Mouse (Mus musculus): ENCODE measurements around the gene Tymp.

Gene Tymp

GRCm38 (mm10) chr15:89373762-89374248, 3.0 kb downstream of the Tymp start, which contains the start of gene Sco2:
TSS of gene Sco2 (minus strand) at chr15:89373846.
- under 1% methylated on average over 42 of the region's 42 CpGs for WGBS

GRCm38 (mm10) chr15:89373027-89373761, 3.6 kb downstream of the Tymp start:
- WGBS, result under 1% methylated on average over 35 of the region's 35 CpGs

DNA sequence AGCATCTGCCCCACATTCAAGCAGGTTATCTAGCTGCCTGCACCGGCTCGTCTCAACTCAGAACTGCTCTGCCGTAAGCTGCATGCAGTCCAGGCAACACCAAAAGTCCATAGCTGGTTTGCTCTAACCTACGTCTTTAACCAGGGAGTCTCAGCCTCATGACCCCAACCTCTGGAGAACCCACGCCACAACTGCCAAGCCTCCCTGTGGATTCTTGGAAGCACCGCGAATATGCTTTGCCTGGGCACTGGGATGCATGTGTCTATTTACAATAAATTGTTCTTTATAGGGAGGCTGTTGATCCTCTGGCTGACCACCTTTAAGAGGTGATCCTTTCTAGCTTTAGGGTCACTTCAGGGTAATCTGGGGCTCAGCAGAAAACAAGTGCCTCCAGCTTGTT, 4.3 kb downstream of the Tymp start:
- WGBS, result 77% methylated on average over 7 of the region's 7 CpGs

- WGBS, result 83% methylated on average over 13 of the region's 13 CpGs
Measured at GRCm38 (mm10) chr15:89372068-89372467, 4.8 kb downstream of the Tymp start.

DNA sequence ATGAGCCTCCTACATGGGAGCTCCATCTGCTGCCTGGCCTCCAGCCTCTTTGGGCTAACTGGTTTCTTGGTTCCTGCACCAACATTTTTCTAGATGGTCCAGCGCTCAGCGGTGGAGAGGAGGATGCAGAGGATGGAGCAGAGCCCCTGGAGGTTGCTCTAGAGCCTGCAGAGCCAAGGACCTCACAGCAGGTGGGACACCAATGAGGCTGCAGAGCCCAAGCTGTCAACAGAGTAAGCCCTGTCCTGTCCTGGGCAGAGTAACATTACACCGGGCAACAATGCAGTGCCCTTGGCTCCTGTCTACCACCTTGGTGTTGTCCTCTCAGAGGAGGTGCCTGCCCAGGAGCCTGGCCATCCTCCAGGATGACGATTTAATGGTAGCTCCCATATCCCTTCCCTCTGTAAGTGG, 11.7 kb downstream of the Tymp start:
- 91% methylated on average over 4 of the region's 4 CpGs for WGBS

GRCm38 (mm10) chr15:89363051-89363450, 13.8 kb downstream of the Tymp start:
- 70% methylated on average over 7 of the region's 7 CpGs for WGBS

DNA sequence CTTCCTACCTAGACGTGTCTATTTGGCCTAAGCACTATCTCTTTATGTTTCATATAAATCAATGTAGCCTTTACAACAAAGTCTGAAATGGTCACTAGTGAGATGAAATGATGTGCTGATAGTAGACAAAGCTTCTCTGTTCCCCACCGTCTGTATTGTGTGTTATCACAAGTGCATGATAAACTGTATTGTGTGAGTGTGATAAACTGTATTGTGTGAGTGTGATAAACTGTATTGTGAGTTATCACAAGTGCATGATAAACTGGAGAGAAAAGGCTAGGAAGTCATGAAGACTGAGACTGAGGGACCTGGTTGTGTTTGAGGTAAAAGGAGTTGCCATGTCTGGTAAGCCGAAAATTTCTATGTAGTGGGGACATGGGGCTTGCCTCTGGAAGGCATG, 18.1 kb downstream of the Tymp start:
- WGBS, result 86% methylated on average over 3 of the region's 3 CpGs

GRCm38 (mm10) chr15:89356372-89356771, 20.5 kb downstream of the Tymp start:
- WGBS, result under 1% methylated on average over 15 of the region's 15 CpGs

GRCm38 (mm10) chr15:89355241-89356187, 21.3 kb downstream of the Tymp start, which contains the start of the genes Lmf2 and Ncaph2:
TSS of gene Lmf2 (minus strand) at chr15:89355659.
TSS of gene Ncaph2 (plus strand) at chr15:89355719.
- WGBS, result under 1% methylated on average over 64 of the region's 64 CpGs

DNA sequence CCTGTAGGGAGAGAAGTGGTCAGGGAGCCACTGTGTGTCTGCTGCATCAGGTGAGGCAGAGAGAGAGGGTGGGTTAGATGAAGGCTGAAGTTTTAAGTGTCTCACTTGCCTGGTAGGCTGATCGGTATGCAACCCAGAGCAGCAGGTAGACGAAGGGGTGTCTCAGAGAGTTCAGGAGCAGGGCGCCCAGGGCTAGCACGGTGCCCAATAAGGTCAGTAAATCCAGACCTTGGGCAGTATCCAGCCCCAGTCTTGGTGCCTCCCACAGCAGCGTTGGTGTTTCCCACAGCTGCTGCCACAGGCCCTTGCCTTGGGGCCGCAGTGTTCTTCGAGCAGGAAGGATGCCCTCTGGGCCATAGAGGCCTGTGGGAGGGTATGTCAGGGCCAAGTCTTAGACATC, 22.4 kb downstream of the Tymp start:
- 72% methylated on average over 7 of the region's 7 CpGs for WGBS

GRCm38 (mm10) chr15:89353837-89354236, 23.0 kb downstream of the Tymp start:
- WGBS, result 92% methylated on average over 16 of the region's 16 CpGs

DNA sequence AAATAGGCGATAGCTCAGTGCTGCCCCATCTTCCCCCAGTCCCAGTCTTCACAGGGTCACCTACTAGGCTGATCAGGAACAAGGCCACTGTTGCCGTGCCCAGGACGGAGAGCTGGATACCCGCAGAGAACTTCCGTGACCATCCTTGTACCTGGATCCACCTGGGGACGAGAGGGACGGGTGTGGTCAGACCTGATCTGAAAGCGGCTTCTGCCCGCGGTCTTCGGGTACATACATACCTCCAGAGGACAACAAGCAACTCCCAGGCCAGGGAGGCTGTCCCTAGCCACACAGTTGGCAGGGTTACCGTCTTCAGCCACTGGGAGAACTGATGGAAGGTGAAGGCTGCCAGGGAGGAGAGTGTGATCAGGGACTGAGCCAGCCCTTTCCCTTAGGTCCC, 24.0 kb downstream of the Tymp start:
- WGBS, result 96% methylated on average over 12 of the region's 12 CpGs

DNA sequence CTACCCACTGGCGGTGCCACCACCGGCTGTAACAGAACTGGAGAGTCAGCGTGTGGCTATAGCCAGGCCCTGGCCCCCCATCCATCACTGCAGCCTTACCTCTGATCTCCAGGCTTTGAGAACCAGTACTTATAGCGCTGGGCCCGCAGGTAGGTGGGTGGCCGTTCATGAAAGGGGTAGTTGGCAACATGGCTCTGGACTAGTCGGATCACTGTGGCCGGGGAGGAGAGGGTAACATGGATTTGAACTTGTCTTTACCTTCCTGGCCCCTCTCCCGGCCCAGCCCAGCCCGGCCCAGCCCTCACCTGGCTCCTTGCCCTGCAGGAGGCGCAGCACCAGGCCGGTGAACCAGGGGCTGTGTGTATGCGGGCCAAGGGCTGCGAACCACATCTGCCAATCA, 24.8 kb downstream of the Tymp start:
- WGBS, result 93% methylated on average over 14 of the region's 14 CpGs

DNA sequence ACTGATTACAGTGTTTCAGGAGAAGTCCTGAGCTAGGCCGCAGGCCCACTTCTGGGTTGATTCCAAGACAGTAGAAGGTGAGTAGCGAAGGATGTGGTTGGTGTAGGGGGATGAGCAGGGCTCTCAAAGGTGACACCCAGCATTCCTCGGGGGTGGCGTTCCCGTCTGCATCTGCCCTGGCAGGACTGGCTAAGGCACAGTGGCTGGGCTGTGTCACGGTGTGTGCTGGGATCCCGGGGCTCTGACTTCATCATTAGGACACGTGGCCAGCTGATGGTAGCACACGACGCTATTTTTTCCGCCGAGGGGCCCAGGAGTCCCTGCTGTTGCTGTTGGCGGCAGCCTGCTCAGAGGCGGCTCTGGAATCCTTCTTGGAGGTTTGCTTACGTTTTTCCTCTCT, 25.5 kb downstream of the Tymp start:
- 87% methylated on average over 15 of the region's 15 CpGs for WGBS

- WGBS, result 80% methylated on average over 5 of the region's 5 CpGs
Measured at GRCm38 (mm10) chr15:89350447-89350846, 26.4 kb downstream of the Tymp start.

- 90% methylated on average over 3 of the region's 3 CpGs for WGBS
Measured at GRCm38 (mm10) chr15:89343325-89343724, 33.5 kb downstream of the Tymp start.

DNA sequence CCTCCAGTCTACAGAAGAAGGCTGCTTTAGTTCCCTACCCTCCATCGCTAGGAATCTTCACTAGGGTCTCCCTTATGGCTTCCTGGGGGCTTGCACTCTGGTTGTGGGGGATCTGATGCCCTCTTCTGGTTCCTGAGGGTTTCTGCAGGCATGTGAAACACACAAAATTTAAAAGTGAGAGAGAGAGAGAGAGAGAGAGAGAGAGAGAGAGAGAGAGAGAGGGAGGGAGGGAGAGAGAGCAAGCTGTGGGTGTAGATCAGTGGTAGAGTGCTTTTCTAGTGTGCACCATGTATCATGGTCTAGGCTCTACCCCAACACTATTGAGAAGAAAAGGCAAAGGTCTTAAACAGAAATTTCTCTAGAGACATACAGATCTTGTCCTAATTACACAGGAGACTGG, 35.2 kb downstream of the Tymp start:
- 50% methylated on average over 1 of the region's 1 CpGs for WGBS

DNA sequence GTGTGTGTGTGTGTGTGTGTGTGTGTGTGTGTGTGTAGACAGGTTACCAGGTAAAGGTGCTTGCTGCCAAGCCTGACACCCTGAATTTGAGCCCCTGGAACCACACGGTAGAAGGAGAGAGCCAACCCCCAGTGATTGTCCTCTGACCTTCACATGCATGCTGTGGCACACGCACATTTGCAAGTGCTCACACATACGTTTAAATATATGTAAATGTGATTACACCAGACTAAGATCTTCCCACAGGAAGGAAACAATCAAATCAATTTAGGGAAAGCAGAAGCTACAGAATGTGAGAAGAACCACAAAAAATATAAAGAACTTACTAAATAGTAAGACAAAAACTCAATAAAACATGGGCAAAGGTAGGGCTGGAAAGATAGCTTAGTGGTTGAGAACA, 36.7 kb downstream of the Tymp start:
- WGBS, result 75% methylated on average over 3 of the region's 3 CpGs

- WGBS, result 85% methylated on average over 2 of the region's 2 CpGs
Measured at GRCm38 (mm10) chr15:89339696-89340095, 37.1 kb downstream of the Tymp start.

- 88% methylated on average over 14 of the region's 14 CpGs for WGBS
Measured at GRCm38 (mm10) chr15:89336422-89336821, 40.4 kb downstream of the Tymp start.

DNA sequence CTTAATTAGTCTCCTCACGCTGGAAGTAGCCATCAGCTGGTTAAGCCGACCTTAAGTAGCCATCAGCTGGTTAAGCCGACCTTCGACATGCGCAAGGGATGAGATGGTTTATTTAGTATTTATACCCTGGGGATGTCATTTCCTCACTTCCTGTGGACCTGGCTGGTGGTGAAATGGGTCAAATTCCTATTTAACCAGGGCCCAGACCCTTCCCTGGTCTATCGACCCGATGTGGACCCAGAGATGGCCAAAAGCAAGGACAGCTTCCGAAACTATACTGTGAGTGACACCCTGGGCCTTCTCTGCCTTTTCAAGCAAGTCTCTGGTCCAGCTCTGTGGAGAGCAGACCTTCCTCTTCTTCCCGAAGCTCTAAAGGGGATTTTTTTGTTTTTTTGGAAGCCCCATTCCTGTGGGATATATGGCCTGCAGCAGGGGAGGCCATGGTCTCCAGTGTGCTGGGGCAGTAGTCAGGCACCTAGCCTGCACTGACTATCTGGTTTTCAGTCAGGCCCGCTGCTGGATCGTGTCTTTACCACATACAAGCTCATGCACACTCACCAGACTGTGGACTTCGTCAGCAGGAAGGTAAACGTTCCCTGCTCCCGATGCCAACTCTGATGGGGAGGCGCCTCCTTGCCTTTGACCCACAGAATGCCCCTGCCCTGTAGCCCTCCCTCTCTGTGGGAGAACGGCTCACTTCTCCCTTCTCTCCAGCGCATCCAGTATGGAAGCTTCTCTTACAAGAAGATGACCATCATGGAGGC, 41.9 kb downstream of the Tymp start:
- 85% methylated on average over 17 of the region's 17 CpGs for WGBS

DNA sequence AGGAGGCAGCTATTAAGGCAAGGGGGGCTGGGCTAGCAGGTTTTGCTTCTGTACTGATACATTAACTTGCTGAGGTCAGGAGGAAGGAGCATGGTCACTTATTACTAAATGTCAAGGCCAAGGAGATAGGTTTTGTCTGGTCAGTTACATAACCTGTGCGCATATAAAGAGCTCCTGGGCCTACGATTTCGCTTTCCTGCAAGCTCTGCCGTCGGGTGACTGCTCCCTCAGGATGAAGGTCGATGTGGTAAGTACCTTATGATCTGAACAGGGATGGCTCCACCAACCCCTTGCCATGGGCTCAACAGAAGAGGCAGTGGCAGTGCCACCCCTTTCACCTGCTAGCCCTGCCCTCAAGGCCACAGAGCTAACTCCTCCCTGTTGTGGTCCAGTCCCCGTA, 42.6 kb downstream of the Tymp start, which contains the start of gene Miox:
TSS of gene Miox (plus strand) at position 128 of the 400 bp plus-strand sequence.
- 93% methylated on average over 7 of the region's 7 CpGs for WGBS
